Mouse (Mus musculus) heart, embryonic 15.5 days (tissue): ENCODE measurements around the gene Nkapl. TPM values are rescaled to one million over a fixed set of nuclear protein-coding genes. Genes with fewer than 3 reads are reported as not detected.
"Not testable (repeated sequence)": the region's sequence is repeated elsewhere in the genome, so short reads cannot be mapped to it uniquely, and the experiment has no call there.

ENCODE experiments used
- ATAC-seq: fragments of 200-750 bp; cut with Nextera tagmentation; replicated peaks from 2 replicates; pipeline ENCODE4 v1.8.0; 2017; ENCODE audit warnings: low read depth, moderate TSS enrichment; ENCODE audit not compliant: insufficient number of reproducible peaks, insufficient read depth, low FRiP score
- H3K27ac ChIP-seq: fragments of 300-500 bp; sonication (generic); 2 replicates; pipeline ENCODE4 v1.5.1; 2015; ENCODE audit warnings: mild to moderate bottlenecking, inconsistent platforms
- H3K27me3 ChIP-seq: fragments of 300-500 bp; sonication (generic); 2 replicates; pipeline ENCODE4 v1.6.1; 2015; ENCODE audit warnings: inconsistent platforms
- H3K36me3 ChIP-seq: fragments of 300-500 bp; sonication (generic); 2 replicates; pipeline ENCODE4 v1.6.1; 2015; ENCODE audit warnings: mild to moderate bottlenecking, inconsistent platforms
- H3K4me1 ChIP-seq: fragments of 300-500 bp; sonication (generic); replicated peaks from 2 replicates; pipeline ENCODE4 v1.6.1; 2015; ENCODE audit warnings: inconsistent platforms
- H3K4me2 ChIP-seq: fragments of 300-500 bp; sonication (generic); 2 replicates; pipeline ENCODE4 v1.6.1; 2015; ENCODE audit warnings: inconsistent platforms, mild to moderate bottlenecking, moderate library complexity
- H3K4me3 ChIP-seq: fragments of 300-500 bp; sonication (generic); 2 replicates; pipeline ENCODE4 v1.5.1; 2015; ENCODE audit warnings: mild to moderate bottlenecking, inconsistent platforms
- H3K9ac ChIP-seq: fragments of 300-500 bp; sonication (generic); 2 replicates; pipeline ENCODE4 v1.6.1; 2015; ENCODE audit warnings: mild to moderate bottlenecking, inconsistent platforms
- H3K9me3 ChIP-seq: fragments of 300-500 bp; sonication (generic); replicated peaks from 2 replicates; pipeline ENCODE4 v1.6.1; 2016; ENCODE audit warnings: inconsistent platforms
- WGBS: fragments of 180-500 bp; shearing (Covaris S2); methylation state at CpG from one replicate; pipeline ENCODE4 v1.1.7; 2015; ENCODE audit warnings: mixed read lengths; 5-methylcytosine and 5-hydroxymethylcytosine counted together
- polyA plus RNA-seq: library from polyadenylated mRNA; unstranded; fragments of >200 nt; fragmentation: Nextera tagmentation; extraction: Ambion mirVana; gene quantifications from 2 replicates; pipeline ENCODE4 v1.2.1, GENCODE M21; 2015

The Nkapl gene
- 1.4 and 1.5 TPM in 2 replicates for polyA plus RNA-seq

GRCm38 (mm10) chr13:21468061-21469019 lies at the start of gene Nkapl:
Nkapl (minus strand) TSS chr13:21468509.
- peak within 1 kb of the TSS; percentile 71 for H3K4me3 ChIP-seq
- no peaks in the 10 kb centered on the region for H3K27me3 ChIP-seq
- H3K27ac ChIP-seq, result peak within 1 kb of the TSS; percentile 56
- H3K36me3 ChIP-seq, result no peaks in the 10 kb centered on the region
- H3K9me3 ChIP-seq, result no peaks in the 10 kb centered on the region
- H3K4me1 ChIP-seq, result peaks cover 7% of the 10 kb centered on the region
- WGBS, result under 1% methylated on average over 54 of the region's 54 CpGs
- ATAC-seq, result peak; percentile 98
- peak within 1 kb of the TSS; percentile 95 for H3K4me2 ChIP-seq
- H3K9ac ChIP-seq, result peak within 1 kb of the TSS; percentile 81

GRCm38 (mm10) chr13:21506221-21506649 lies 37.9 kb upstream of the Nkapl start:
- Histone ChIP-seq H3K9ac (peak overlapping the region; percentile 73), H3K27ac (peak overlapping the region; percentile 84), H3K4me2 (peak overlapping the region; percentile 68), H3K36me3 (no peaks in the 10 kb centered on the region), H3K4me3 (peak overlapping the region; percentile 71), H3K9me3 (no peaks in the 10 kb centered on the region), H3K4me1 (peaks cover 4% of the 10 kb centered on the region; the same call in 1 of the 2 replicates), H3K27me3 (no peaks in the 10 kb centered on the region)
- WGBS, result 0% methylated on average over 21 of the region's 21 CpGs
- peak; percentile 98 for ATAC-seq

GRCm38 (mm10) chr13:21502296-21502695 lies 34.0 kb upstream of the Nkapl start:
- H3K4me3 ChIP-seq, result no peak overlapping the region
- peaks cover 4% of the 10 kb centered on the region; the same call in 1 of the 2 replicates for H3K4me1 ChIP-seq
- H3K4me2 ChIP-seq, result no peak overlapping the region
- no peaks in the 10 kb centered on the region for H3K27me3 ChIP-seq
- H3K9ac ChIP-seq, result no peak overlapping the region
- no peaks in the 10 kb centered on the region for H3K9me3 ChIP-seq
- no peaks in the 10 kb centered on the region for H3K36me3 ChIP-seq
- 80% methylated on average over 5 of the region's 5 CpGs for WGBS
- no peak overlapping the region for H3K27ac ChIP-seq
- ATAC-seq, result no peak

- H3K27ac ChIP-seq, H3K36me3 ChIP-seq, H3K4me1 ChIP-seq, H3K4me2 ChIP-seq, H3K9me3 ChIP-seq, ATAC-seq, H3K9ac ChIP-seq, H3K27me3 ChIP-seq, H3K4me3 ChIP-seq: not testable (repeated sequence)
- WGBS, result 87% methylated on average over 17 of the region's 17 CpGs
These were observed 32.9 kb upstream of the Nkapl start, which contains the start of gene Gm11273 for GRCm38 (mm10) chr13:21501182-21501581. Gm11273 (minus strand) TSS chr13:21501418.

- WGBS, result 90% methylated on average over 21 of the region's 21 CpGs
- Histone ChIP-seq H3K4me2 (no peak within 1 kb of the TSS), H3K27me3 (no peaks in the 10 kb centered on the region), H3K9ac (no peak within 1 kb of the TSS), H3K9me3 (no peaks in the 10 kb centered on the region), H3K27ac (no peak within 1 kb of the TSS), H3K4me3 (no peak within 1 kb of the TSS), H3K36me3 (no peaks in the 10 kb centered on the region), H3K4me1 (no peaks in the 10 kb centered on the region)
- ATAC-seq, result no peak
These were observed 26.8 kb upstream of the Nkapl start, which contains the start of gene AK157302 for GRCm38 (mm10) chr13:21495080-21495479. AK157302 (plus strand) TSS chr13:21495223.

GRCm38 (mm10) chr13:21492847-21493246 lies 24.5 kb upstream of the Nkapl start:
- Histone ChIP-seq H3K9ac (no peak overlapping the region), H3K4me2 (no peak overlapping the region), H3K27me3 (no peaks in the 10 kb centered on the region), H3K4me3 (no peak overlapping the region), H3K4me1 (no peaks in the 10 kb centered on the region), H3K9me3 (no peaks in the 10 kb centered on the region), H3K36me3 (no peaks in the 10 kb centered on the region), H3K27ac (no peak overlapping the region)
- no peak for ATAC-seq
- WGBS, result 90% methylated on average over 5 of the region's 5 CpGs

GRCm38 (mm10) chr13:21486881-21487280 lies 18.6 kb upstream of the Nkapl start:
- no peak overlapping the region for H3K27ac ChIP-seq
- ATAC-seq, result no peak
- WGBS, result 84% methylated on average over 1 of the region's 1 CpGs
- no peaks in the 10 kb centered on the region for H3K9me3 ChIP-seq
- no peaks in the 10 kb centered on the region for H3K4me1 ChIP-seq
- peaks cover 11% of the 10 kb centered on the region for H3K36me3 ChIP-seq
- H3K4me3 ChIP-seq, result no peak overlapping the region
- H3K27me3 ChIP-seq, result no peaks in the 10 kb centered on the region
- no peak overlapping the region for H3K9ac ChIP-seq
- no peak overlapping the region for H3K4me2 ChIP-seq

- H3K27me3 ChIP-seq, H3K36me3 ChIP-seq, H3K4me1 ChIP-seq, H3K9me3 ChIP-seq: not testable (repeated sequence)
- Histone ChIP-seq H3K4me3 (peak within 1 kb of the TSS; percentile 60), H3K27ac (peak within 1 kb of the TSS; percentile 79), H3K9ac (peak within 1 kb of the TSS; percentile 64), H3K4me2 (peak within 1 kb of the TSS; percentile 71)
- ATAC-seq, result peak; percentile 83
- WGBS, result 3% methylated on average over 31 of the region's 31 CpGs
These were observed 10.7 kb upstream of the Nkapl start, which contains the start of the genes Zkscan4 and Gm10065 for GRCm38 (mm10) chr13:21478759-21479670. Zkscan4 (plus strand) TSS chr13:21478907. Gm10065 (minus strand) TSS chr13:21479441.

DNA sequence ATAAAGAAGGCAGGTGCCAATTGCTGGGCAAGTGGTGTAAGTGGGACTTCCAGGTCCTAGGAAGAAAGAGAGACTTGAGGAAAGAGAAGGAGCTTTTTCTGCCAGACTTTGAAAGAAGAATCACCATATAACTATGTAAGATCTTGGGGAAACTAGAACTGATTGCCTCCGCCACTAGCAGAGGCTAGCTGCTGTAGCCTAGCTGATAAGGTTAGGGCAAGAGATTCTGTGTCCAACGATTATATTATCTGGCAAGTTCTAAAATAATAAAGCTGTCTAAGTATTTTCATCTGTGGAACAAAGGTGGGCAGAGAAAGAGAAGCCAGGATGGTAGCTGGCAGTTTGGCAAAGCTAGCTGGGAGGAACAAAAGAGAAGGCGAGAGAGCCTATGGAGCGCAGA lies 4.1 kb upstream of the Nkapl start:
- Histone ChIP-seq H3K4me2 (no peak overlapping the region), H3K9me3 (no peaks in the 10 kb centered on the region), H3K27ac (no peak overlapping the region), H3K36me3 (no peaks in the 10 kb centered on the region), H3K4me1 (peaks cover 7% of the 10 kb centered on the region), H3K9ac (no peak overlapping the region), H3K27me3 (no peaks in the 10 kb centered on the region), H3K4me3 (no peak overlapping the region)
- ATAC-seq, result no peak
- WGBS, result 28% methylated on average over 4 of the region's 4 CpGs

- ATAC-seq, result no peak
- 17% methylated on average over 9 of the region's 9 CpGs for WGBS
- H3K4me1 ChIP-seq, result peaks cover 7% of the 10 kb centered on the region
- H3K27ac ChIP-seq, result no peak overlapping the region
- H3K36me3 ChIP-seq, result no peaks in the 10 kb centered on the region
- no peak overlapping the region for H3K9ac ChIP-seq
- H3K9me3 ChIP-seq, result no peaks in the 10 kb centered on the region
- no peaks in the 10 kb centered on the region for H3K27me3 ChIP-seq
- peak overlapping the region; percentile 71 for H3K4me3 ChIP-seq
- H3K4me2 ChIP-seq, result peak overlapping the region; percentile 95
These were observed 788 bp upstream of the Nkapl start for GRCm38 (mm10) chr13:21469097-21469496.

DNA sequence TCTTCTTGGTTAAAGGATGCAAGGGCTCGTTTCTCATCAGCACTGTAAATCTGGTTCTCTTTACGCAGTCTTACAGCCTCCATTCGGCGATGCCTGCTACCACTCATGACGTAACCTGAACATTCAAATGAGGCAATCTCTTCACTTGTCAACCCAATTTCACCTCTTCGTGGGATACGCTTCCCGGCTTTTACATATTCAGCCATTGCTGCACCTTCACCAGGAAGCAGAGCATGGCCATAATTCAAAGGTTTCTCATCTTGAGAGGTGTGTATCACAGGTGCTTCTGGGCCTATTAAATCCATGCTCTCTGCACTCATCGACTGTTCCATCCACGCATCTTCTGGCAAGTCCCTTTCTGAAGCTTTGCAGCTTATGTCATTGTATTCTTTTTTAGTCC lies 973 bp downstream of the Nkapl start:
- H3K36me3 ChIP-seq, result no peaks in the 10 kb centered on the region
- ATAC-seq, result no peak
- H3K4me1 ChIP-seq, result peaks cover 7% of the 10 kb centered on the region
- H3K9ac ChIP-seq, result no peak overlapping the region
- H3K4me3 ChIP-seq, result no peak overlapping the region
- no peak overlapping the region for H3K27ac ChIP-seq
- H3K9me3 ChIP-seq, result no peaks in the 10 kb centered on the region
- H3K4me2 ChIP-seq, result no peak overlapping the region; the same call in 1 of the 2 replicates
- no peaks in the 10 kb centered on the region for H3K27me3 ChIP-seq
- 86% methylated on average over 10 of the region's 10 CpGs for whole genome bisulfite sequencing
